ENCODE assay signal across 10 mouse cellular contexts in the genomic region with DNA sequence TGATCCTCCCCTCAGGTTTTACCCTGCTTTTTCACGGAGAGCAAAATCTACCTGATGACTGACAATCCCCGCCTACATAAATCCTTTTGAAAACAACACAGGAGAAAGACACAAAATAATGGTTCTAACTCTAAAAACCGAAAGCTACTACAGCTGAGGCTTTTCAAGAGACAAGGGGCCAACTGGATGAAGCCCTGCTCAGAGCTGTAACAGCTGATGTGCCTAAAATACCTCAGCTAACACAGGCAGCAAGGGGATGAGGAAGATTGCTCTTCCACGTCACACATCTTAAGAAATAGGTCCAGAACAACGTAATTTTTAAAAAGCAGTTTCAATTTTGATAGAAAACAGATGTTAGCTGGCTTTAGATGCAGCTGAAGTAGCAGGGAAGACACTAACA.
A peak's percentile ranks its signal among the peaks of the same experiment; 100 is the strongest.
DNase-seq lines count a peak whose midpoint lies in the region; ATAC-seq and TF ChIP-seq lines count a peak whose summit lies in the region.
"Had no signal": no experiment of that assay in that cellular context is flagged by ENCODE, and none has a peak within 500 bp of the region (broad histone marks: within the 10 kb centered on the region; RNA-seq: fewer than 3 reads in every experiment).

No protein-coding gene starts in this region.

- ATAC-seq in limb, embryonic 14.5 days (ENCODE audit: low FRiP score, low read depth): no peak
- ATAC-seq in CD4-positive, CD25-positive, alpha-beta regulatory T cell, adult 4 months: peak; percentile 61
- no peak for ATAC-seq in embryonic facial prominence, embryonic 13.5 days (ENCODE audit: insufficient number of reproducible peaks, insufficient read depth, low FRiP score, low TSS enrichment, low read depth)
- ATAC-seq: forebrain, embryonic 15.5 days had no signal

- no peak overlapping the region for H3K4me2 ChIP-seq in limb, embryonic 14.5 days (replicated peaks; ENCODE audit: low read depth, low read length, severe bottlenecking)
- H3K4me2 ChIP-seq in embryonic facial prominence, embryonic 13.5 days: peak overlapping the region; percentile 28
- H3K4me2 ChIP-seq: forebrain, embryonic 15.5 days; limb, embryonic 12.5 days had no signal

- H3K4me1 ChIP-seq in limb, embryonic 14.5 days (ENCODE audit: control insufficient read depth, insufficient read depth, low read length): peaks cover 5% of the 10 kb centered on the region; the same call in 1 of the 2 replicates
- no peaks in the 10 kb centered on the region for H3K4me1 ChIP-seq in limb, embryonic 10.5 days
- H3K4me1 ChIP-seq in embryonic facial prominence, embryonic 13.5 days: peaks cover 31% of the 10 kb centered on the region
- H3K4me1 ChIP-seq: forebrain, embryonic 15.5 days had no signal

- H3K36me3 ChIP-seq in limb, embryonic 14.5 days (ENCODE audit: control insufficient read depth, insufficient read depth, low read length): no peaks in the 10 kb centered on the region; the same call in 1 of the 2 replicates
- no peaks in the 10 kb centered on the region for H3K36me3 ChIP-seq in limb, embryonic 10.5 days
- H3K36me3 ChIP-seq in embryonic facial prominence, embryonic 13.5 days: 0 out of 2 replicates have a peak, but pooled peaks cover 5% of the 10 kb centered on the region
- H3K36me3 ChIP-seq: forebrain, embryonic 15.5 days had no signal

- peak; percentile 18 for DNase-seq in limb, embryonic 14.5 days (ENCODE audit: low spot score)
- DNase-seq in limb, embryonic 10.5 days (ENCODE audit: low spot score): no peak
- DNase-seq in lung, postnatal 25 days (ENCODE audit: low spot score): peak; percentile 43
- no peak for DNase-seq in ovary, adult 18-20 months (ENCODE audit: low spot score)
- DNase-seq in kidney, postnatal 14 days: no peak
- DNase-seq: cerebellum, postnatal 25 days had no signal

- WGBS in limb, embryonic 14.5 days: 45% methylated on average over 5 of the region's 5 CpGs
- WGBS in limb, embryonic 10.5 days: 67% methylated on average over 5 of the region's 5 CpGs
- 33% methylated on average over 5 of the region's 5 CpGs for WGBS in embryonic facial prominence, embryonic 13.5 days

- H3K9ac ChIP-seq in limb, embryonic 14.5 days (ENCODE audit: low read depth, low read length, severe bottlenecking): no peak overlapping the region
- H3K9ac ChIP-seq in embryonic facial prominence, embryonic 13.5 days: 0 out of 2 replicates have a peak overlapping the region, but pooled peaks have one; percentile 40
- H3K9ac ChIP-seq: forebrain, embryonic 15.5 days; limb, embryonic 12.5 days had no signal

- no peak overlapping the region for H3K4me3 ChIP-seq in limb, embryonic 14.5 days (replicated peaks; ENCODE audit: low read length)
- H3K4me3 ChIP-seq in limb, embryonic 10.5 days: no peak overlapping the region
- H3K4me3 ChIP-seq in embryonic facial prominence, embryonic 13.5 days: no peak overlapping the region
- H3K4me3 ChIP-seq: forebrain, embryonic 15.5 days; limb, embryonic 12.5 days had no signal

- H3K27ac ChIP-seq in limb, embryonic 14.5 days (replicated peaks; ENCODE audit: low read depth, low read length): 0 out of 2 replicates have a peak overlapping the region, but pooled peaks have one; percentile 33
- H3K27ac ChIP-seq in limb, embryonic 10.5 days: no peak overlapping the region
- H3K27ac ChIP-seq in embryonic facial prominence, embryonic 13.5 days: peak overlapping the region; percentile 44; the same call in 1 of the 2 replicates
- H3K27ac ChIP-seq: forebrain, embryonic 15.5 days; limb, embryonic 12.5 days had no signal

- no peaks in the 10 kb centered on the region for H3K27me3 ChIP-seq in limb, embryonic 14.5 days (ENCODE audit: control insufficient read depth, insufficient read depth, low read length)
- H3K27me3 ChIP-seq in limb, embryonic 10.5 days (ENCODE audit: low read depth, poor library complexity, severe bottlenecking): no peaks in the 10 kb centered on the region
- H3K27me3 ChIP-seq in embryonic facial prominence, embryonic 13.5 days: no peaks in the 10 kb centered on the region
- H3K27me3 ChIP-seq: forebrain, embryonic 15.5 days; limb, embryonic 12.5 days had no signal

- H3K9me3 ChIP-seq in limb, embryonic 14.5 days (ENCODE audit: control insufficient read depth, low read length): no peaks in the 10 kb centered on the region
- H3K9me3 ChIP-seq in limb, embryonic 10.5 days (replicated peaks): no peaks in the 10 kb centered on the region
- H3K9me3 ChIP-seq in embryonic facial prominence, embryonic 13.5 days: no peaks in the 10 kb centered on the region
- H3K9me3 ChIP-seq: forebrain, embryonic 15.5 days; limb, embryonic 12.5 days had no signal

- no peak for TF ChIP-seq POLR2A in limb, embryonic 14.5 days (IDR thresholded peaks at IDR 0.05; ENCODE audit: borderline replicate concordance, extremely low read depth, insufficient read depth, insufficient read length)

Comparison
In these comparisons a context has a peak if more than half of its experiments do, and no peak if none do; other contexts are left out.
1. DNase-seq: peak in limb, embryonic 14.5 days (single experiment) and lung, postnatal 25 days (single experiment); none in limb, embryonic 10.5 days (single experiment), ovary, adult 18-20 months (single experiment) and kidney, postnatal 14 days (single experiment).